In genomic region chr13:49326246-49327206, GRCm38 (mm10) we compare ENCODE assay signal across 8 mouse cellular contexts. TPM values are rescaled to one million over a fixed set of nuclear protein-coding genes. Genes with fewer than 3 reads are reported as not detected.
DNase-seq lines count a peak whose midpoint lies in the region; ATAC-seq and TF ChIP-seq lines count a peak whose summit lies in the region.

No protein-coding gene starts in this region.

- DNase-seq in layer of hippocampus, adult 11-12 months (ENCODE audit: low spot score): peak; percentile 76
- no peak for DNase-seq in layer of hippocampus, postnatal 36 days
- peak; percentile 47 for DNase-seq in ES-CJ7 (ENCODE audit: low read depth, low spot score)
- peak; percentile 53 for DNase-seq in cerebellum, adult 8-10 months
- peak; percentile 62 for DNase-seq in heart, postnatal 4 days
- peak; percentile 59 for DNase-seq in limb, embryonic 14.5 days (ENCODE audit: low spot score)
- DNase-seq in gastrocnemius, postnatal 10 days: no peak

- H3K4me2 ChIP-seq in limb, embryonic 14.5 days (replicated peaks; ENCODE audit: low read depth, low read length, severe bottlenecking): no peak overlapping the region
- no peak overlapping the region for H3K4me2 ChIP-seq in neural tube, embryonic 13.5 days

- peak; percentile 34; the same call in 1 of the 2 replicates for ATAC-seq in limb, embryonic 14.5 days (ENCODE audit: low FRiP score, low read depth)
- peak; percentile 65 for ATAC-seq in neural tube, embryonic 13.5 days (ENCODE audit: low read depth)

- no peak overlapping the region for H3K4me3 ChIP-seq in limb, embryonic 14.5 days (replicated peaks; ENCODE audit: low read length)
- no peak overlapping the region for H3K4me3 ChIP-seq in neural tube, embryonic 13.5 days

- no peaks in the 10 kb centered on the region for H3K9me3 ChIP-seq in limb, embryonic 14.5 days (ENCODE audit: control insufficient read depth, low read length)
- no peaks in the 10 kb centered on the region for H3K9me3 ChIP-seq in neural tube, embryonic 13.5 days

- no peaks in the 10 kb centered on the region for H3K27me3 ChIP-seq in limb, embryonic 14.5 days (ENCODE audit: control insufficient read depth, insufficient read depth, low read length)
- peaks cover 33% of the 10 kb centered on the region for H3K27me3 ChIP-seq in neural tube, embryonic 13.5 days

- no peaks in the 10 kb centered on the region for H3K36me3 ChIP-seq in limb, embryonic 14.5 days (ENCODE audit: control insufficient read depth, insufficient read depth, low read length)
- no peaks in the 10 kb centered on the region for H3K36me3 ChIP-seq in neural tube, embryonic 13.5 days

- peaks cover 4% of the 10 kb centered on the region; the same call in 1 of the 2 replicates for H3K4me1 ChIP-seq in limb, embryonic 14.5 days (ENCODE audit: control insufficient read depth, insufficient read depth, low read length)
- H3K4me1 ChIP-seq in neural tube, embryonic 13.5 days (replicated peaks): peaks cover 9% of the 10 kb centered on the region; the same call in 1 of the 2 replicates

- H3K9ac ChIP-seq in limb, embryonic 14.5 days (ENCODE audit: low read depth, low read length, severe bottlenecking): no peak overlapping the region
- H3K9ac ChIP-seq in neural tube, embryonic 13.5 days: no peak overlapping the region

- 57% methylated on average over 6 of the region's 6 CpGs for WGBS in limb, embryonic 14.5 days
- 64% methylated on average over 6 of the region's 6 CpGs for WGBS in neural tube, embryonic 13.5 days

- H3K27ac ChIP-seq in limb, embryonic 14.5 days (replicated peaks; ENCODE audit: low read depth, low read length): no peak overlapping the region
- H3K27ac ChIP-seq in neural tube, embryonic 13.5 days (replicated peaks): no peak overlapping the region

- no peak for TF ChIP-seq POLR2A in limb, embryonic 14.5 days (IDR thresholded peaks at IDR 0.05; ENCODE audit: borderline replicate concordance, extremely low read depth, insufficient read depth, insufficient read length)

RNA-seq across cellular contexts. Expression of gene Fgd3, which starts 6.4 kb away (rescaled TPM):
- total RNA-seq in layer of hippocampus, postnatal 36 days (2021): 1 to 10 TPM; 6.8 to 6.9 TPM
- total RNA-seq in heart, postnatal 4 days (2021): under 1 TPM; 0.27 to 0.55 TPM
- polyA plus RNA-seq in limb, embryonic 14.5 days (2012; rRNA removed): 1.1 and 1.2 TPM in 2 replicates
- 0.40 and 0.78 TPM in 2 replicates for polyA plus RNA-seq in limb, embryonic 14.5 days (2014; fragmentation: Nextera tagmentation; extraction: Ambion mirVana)
- 3.1 and 3.8 TPM in 2 replicates for polyA plus RNA-seq in neural tube, embryonic 13.5 days (2015; fragmentation: Nextera tagmentation; extraction: Ambion mirVana)
- total RNA-seq in gastrocnemius, postnatal 10 days (2021): 1 to 10 TPM in 1 of 2 experiments, under 1 TPM in 1; 0.66 to 1.9 TPM

RNA-seq across cellular contexts. Expression of gene Bicd2, which starts 14.9 kb away (rescaled TPM):
- total RNA-seq in layer of hippocampus, postnatal 36 days (2021): 10 to 100 TPM; 54.5 to 59.8 TPM
- total RNA-seq in heart, postnatal 4 days (2021): 10 to 100 TPM; 80.9 to 84.3 TPM
- polyA plus RNA-seq in limb, embryonic 14.5 days (2012; rRNA removed): 30.5 and 30.7 TPM in 2 replicates
- 30.8 and 34.1 TPM in 2 replicates for polyA plus RNA-seq in limb, embryonic 14.5 days (2014; fragmentation: Nextera tagmentation; extraction: Ambion mirVana)
- 35.4 and 35.9 TPM in 2 replicates for polyA plus RNA-seq in neural tube, embryonic 13.5 days (2015; fragmentation: Nextera tagmentation; extraction: Ambion mirVana)
- total RNA-seq in gastrocnemius, postnatal 10 days (2021): 10 to 100 TPM; 21.5 to 25.5 TPM

Comparison
In these comparisons a context has a peak if more than half of its experiments do, and no peak if none do; other contexts are left out.
1. DNase-seq: peak in layer of hippocampus, adult 11-12 months (single experiment), ES-CJ7 (single experiment), cerebellum, adult 8-10 months (single experiment), heart, postnatal 4 days (single experiment) and limb, embryonic 14.5 days (single experiment); none in layer of hippocampus, postnatal 36 days (0 of 2) and gastrocnemius, postnatal 10 days (single experiment).